ENCODE assay signal across 12 mouse cellular contexts in genomic region chr11:114896085-114896484, GRCm38 (mm10). TPM values are rescaled to one million over a fixed set of nuclear protein-coding genes. Genes with fewer than 3 reads are reported as not detected.
"Had no signal": no experiment of that assay in that cellular context is flagged by ENCODE, and none has a peak within 500 bp of the region (broad histone marks: within the 10 kb centered on the region; RNA-seq: fewer than 3 reads in every experiment).

No protein-coding gene starts in this region.

- H3K36me3 ChIP-seq: limb, embryonic 13.5 days; midbrain, embryonic 13.5 days had no signal

- H3K4me2 ChIP-seq: limb, embryonic 13.5 days; midbrain, embryonic 13.5 days had no signal

- H3K4me3 ChIP-seq: left cerebral cortex, adult 2 months; limb, embryonic 13.5 days; midbrain, embryonic 13.5 days had no signal

- ATAC-seq: intestine, embryonic 16.5 days; midbrain, embryonic 13.5 days had no signal

- H3K9ac ChIP-seq: limb, embryonic 13.5 days; midbrain, embryonic 13.5 days had no signal

- H3K4me1 ChIP-seq: limb, embryonic 13.5 days; midbrain, embryonic 13.5 days had no signal

- H3K27ac ChIP-seq: left cerebral cortex, adult 2 months; limb, embryonic 13.5 days; midbrain, embryonic 13.5 days had no signal

- DNase-seq: kidney, adult 2 months; kidney, postnatal 25 days; left cerebral cortex, postnatal 4 days; lung, adult 18-20 months; right cerebral cortex, adult 18-20 months; right cerebral cortex, postnatal 25 days had no signal

- H3K27me3 ChIP-seq: limb, embryonic 13.5 days; midbrain, embryonic 13.5 days had no signal

- H3K9me3 ChIP-seq: limb, embryonic 13.5 days; midbrain, embryonic 13.5 days had no signal

RNA-seq across cellular contexts. Expression of gene Cd300lb, which starts 38.1 kb away (rescaled TPM):
- total RNA-seq: layer of hippocampus, postnatal 25 days; left cerebral cortex, adult 2 months; left cerebral cortex, postnatal 4 days had no signal
- polyA plus RNA-seq: neural tube, embryonic 14.5 days had no signal
